Mouse (Mus musculus): Measurements from ENCODE around the gene Senp1. TPM values are rescaled to one million over a fixed set of nuclear protein-coding genes. Genes with fewer than 3 reads are reported as not detected.

The Senp1 gene
- polyA plus RNA-seq, 1 experiment from 2014 or later: 26.2 TPM

- Histone ChIP-seq H3K4me2 (replicated peaks) (peak overlapping the region; percentile 49), H3K9ac (replicated peaks) (no peak overlapping the region), H3K4me3 (peak overlapping the region; percentile 31), H3K27ac (replicated peaks) (peak overlapping the region; percentile 90), H3K4me1 (peaks cover 61% of the 10 kb centered on the region), H3K9me3 (no peaks in the 10 kb centered on the region), H3K27me3 (no peaks in the 10 kb centered on the region), H3K36me3 (no peaks in the 10 kb centered on the region)
- ATAC-seq (replicated peaks): peak; percentile 12
- WGBS: 25% methylated on average over 13 of the region's 13 CpGs
Observed at GRCm38 (mm10) chr15:97992027-97992711, 101.4 kb downstream of the Senp1 start.

- H3K27ac ChIP-seq (replicated peaks): no peak overlapping the region
- no peak overlapping the region for H3K9ac ChIP-seq (replicated peaks)
- no peaks in the 10 kb centered on the region for H3K27me3 ChIP-seq
Observed at GRCm38 (mm10) chr15:97991285-97991895, 102.2 kb downstream of the Senp1 start.

GRCm38 (mm10) chr15:97990721-97991120 lies 102.8 kb downstream of the Senp1 start:
- Histone ChIP-seq H3K4me1 (peaks cover 47% of the 10 kb centered on the region), H3K27me3 (no peaks in the 10 kb centered on the region), H3K9ac (replicated peaks) (no peak overlapping the region), H3K36me3 (no peaks in the 10 kb centered on the region), H3K4me2 (replicated peaks) (no peak overlapping the region), H3K4me3 (no peak overlapping the region), H3K9me3 (no peaks in the 10 kb centered on the region), H3K27ac (replicated peaks) (peak overlapping the region; percentile 38; the same call in 1 of the 2 replicates)
- ATAC-seq (replicated peaks): no peak
- WGBS: 8% methylated on average over 4 of the region's 4 CpGs

More at GRCm38 (mm10) chr15:97991285-97991895, 102.2 kb downstream of the Senp1 start:
- no peak overlapping the region for H3K4me3 ChIP-seq
- peaks cover 53% of the 10 kb centered on the region for H3K4me1 ChIP-seq
- no peak overlapping the region for H3K4me2 ChIP-seq (replicated peaks)
- no peaks in the 10 kb centered on the region for H3K9me3 ChIP-seq
- no peak for ATAC-seq (replicated peaks)
- WGBS: 12% methylated on average over 12 of the region's 12 CpGs
- H3K36me3 ChIP-seq: no peaks in the 10 kb centered on the region

DNA sequence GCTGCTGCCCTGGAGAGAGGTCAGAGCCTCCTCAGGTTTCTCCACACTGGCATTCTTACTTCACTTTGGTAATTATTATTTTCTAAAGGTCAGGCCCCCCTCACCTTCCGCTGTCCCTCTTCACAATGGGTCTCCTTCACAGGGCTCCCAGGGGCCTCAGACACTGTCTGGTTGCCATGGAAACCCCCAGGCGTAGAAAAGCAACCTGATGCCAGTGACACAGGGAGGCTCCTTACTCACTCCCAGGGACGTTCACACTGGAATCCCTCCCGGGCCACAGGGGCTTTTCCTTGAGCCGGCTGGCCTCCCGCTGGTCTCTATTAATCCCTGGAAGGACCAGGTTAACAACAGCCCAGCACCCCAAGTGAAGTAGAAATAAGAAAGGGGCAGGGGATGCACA lies 103.4 kb downstream of the Senp1 start:
- ATAC-seq (replicated peaks): no peak
- Histone ChIP-seq H3K36me3 (no peaks in the 10 kb centered on the region), H3K27ac (replicated peaks) (peak overlapping the region; percentile 38), H3K9ac (replicated peaks) (0 out of 2 replicates have a peak overlapping the region, but pooled peaks have one; percentile 6), H3K4me2 (replicated peaks) (peak overlapping the region; percentile 37), H3K4me1 (peaks cover 44% of the 10 kb centered on the region), H3K4me3 (no peak overlapping the region), H3K27me3 (no peaks in the 10 kb centered on the region), H3K9me3 (no peaks in the 10 kb centered on the region)
- WGBS: under 1% methylated on average over 6 of the region's 6 CpGs

- Histone ChIP-seq H3K9ac (replicated peaks) (no peak overlapping the region), H3K4me2 (replicated peaks) (no peak overlapping the region)
- ATAC-seq (replicated peaks): no peak
Observed at GRCm38 (mm10) chr15:97989544-97989943, 104.0 kb downstream of the Senp1 start.

More at GRCm38 (mm10) chr15:97989544-97989943, 104.0 kb downstream of the Senp1 start:
- no peaks in the 10 kb centered on the region for H3K9me3 ChIP-seq
- no peaks in the 10 kb centered on the region for H3K27me3 ChIP-seq
- 7% methylated on average over 1 of the region's 1 CpGs for WGBS
- peak overlapping the region; percentile 38 for H3K27ac ChIP-seq (replicated peaks)
- H3K36me3 ChIP-seq: no peaks in the 10 kb centered on the region
- peaks cover 44% of the 10 kb centered on the region for H3K4me1 ChIP-seq
- H3K4me3 ChIP-seq: no peak overlapping the region

Other genes with a start within 250 kb of the Senp1 start
- 25.9 and 26.6 TPM in 2 replicates for gene Hdac7, start 249.2 kb downstream of the Senp1 start, polyA plus RNA-seq (2015; fragmentation: Nextera tagmentation; extraction: Ambion mirVana)
- 0.08 and 0.09 TPM in 2 replicates for gene Vdr, start 183.1 kb downstream of the Senp1 start, polyA plus RNA-seq (2015; fragmentation: Nextera tagmentation; extraction: Ambion mirVana)
- gene Tmem106c, start 129.5 kb downstream of the Senp1 start, polyA plus RNA-seq (2015; fragmentation: Nextera tagmentation; extraction: Ambion mirVana): 60.8 and 66.2 TPM in 2 replicates
- 25.6 and 25.8 TPM in 2 replicates for gene Col2a1, start 89.0 kb downstream of the Senp1 start, polyA plus RNA-seq (2015; fragmentation: Nextera tagmentation; extraction: Ambion mirVana)
- 84.2 and 84.4 TPM in 2 replicates for gene Pfkm, start 1.2 kb downstream of the Senp1 start, polyA plus RNA-seq (2015; fragmentation: Nextera tagmentation; extraction: Ambion mirVana)
- 45.0 and 45.1 TPM in 2 replicates for gene Asb8, start 71.9 kb upstream of the Senp1 start, polyA plus RNA-seq (2015; fragmentation: Nextera tagmentation; extraction: Ambion mirVana)
- 31.2 and 39.1 TPM in 2 replicates for gene Ccdc184, start 73.4 kb upstream of the Senp1 start, polyA plus RNA-seq (2015; fragmentation: Nextera tagmentation; extraction: Ambion mirVana)
- not detected in 2 replicates for gene Olfr288, start 101.8 kb upstream of the Senp1 start, polyA plus RNA-seq (2015; fragmentation: Nextera tagmentation; extraction: Ambion mirVana)
- not detected in 2 replicates for gene Gm44579, start 127.2 kb upstream of the Senp1 start, polyA plus RNA-seq (2015; fragmentation: Nextera tagmentation; extraction: Ambion mirVana)
- gene Olfr287, start 127.3 kb upstream of the Senp1 start, polyA plus RNA-seq (2015; fragmentation: Nextera tagmentation; extraction: Ambion mirVana): not detected in 2 replicates
- not detected in 2 replicates for gene Olfr286, start 140.7 kb upstream of the Senp1 start, polyA plus RNA-seq (2015; fragmentation: Nextera tagmentation; extraction: Ambion mirVana)
- gene H1fnt, start 163.5 kb upstream of the Senp1 start, polyA plus RNA-seq (2015; fragmentation: Nextera tagmentation; extraction: Ambion mirVana): not detected in 2 replicates
- 3.3 and 4.2 TPM in 2 replicates for gene Zfp641, start 202.4 kb upstream of the Senp1 start, polyA plus RNA-seq (2015; fragmentation: Nextera tagmentation; extraction: Ambion mirVana)
- gene Olfr285, start 223.6 kb upstream of the Senp1 start, polyA plus RNA-seq (2015; fragmentation: Nextera tagmentation; extraction: Ambion mirVana): not detected in 2 replicates
- gene Olfr284, start 247.2 kb upstream of the Senp1 start, polyA plus RNA-seq (2015; fragmentation: Nextera tagmentation; extraction: Ambion mirVana): not detected in 2 replicates